Mouse (Mus musculus): ENCODE data around the gene Abi2.
"Not testable (repeated sequence)": the region's sequence is repeated elsewhere in the genome, so short reads cannot be mapped to it uniquely, and the experiment has no call there.

Abi2 gene

DNA sequence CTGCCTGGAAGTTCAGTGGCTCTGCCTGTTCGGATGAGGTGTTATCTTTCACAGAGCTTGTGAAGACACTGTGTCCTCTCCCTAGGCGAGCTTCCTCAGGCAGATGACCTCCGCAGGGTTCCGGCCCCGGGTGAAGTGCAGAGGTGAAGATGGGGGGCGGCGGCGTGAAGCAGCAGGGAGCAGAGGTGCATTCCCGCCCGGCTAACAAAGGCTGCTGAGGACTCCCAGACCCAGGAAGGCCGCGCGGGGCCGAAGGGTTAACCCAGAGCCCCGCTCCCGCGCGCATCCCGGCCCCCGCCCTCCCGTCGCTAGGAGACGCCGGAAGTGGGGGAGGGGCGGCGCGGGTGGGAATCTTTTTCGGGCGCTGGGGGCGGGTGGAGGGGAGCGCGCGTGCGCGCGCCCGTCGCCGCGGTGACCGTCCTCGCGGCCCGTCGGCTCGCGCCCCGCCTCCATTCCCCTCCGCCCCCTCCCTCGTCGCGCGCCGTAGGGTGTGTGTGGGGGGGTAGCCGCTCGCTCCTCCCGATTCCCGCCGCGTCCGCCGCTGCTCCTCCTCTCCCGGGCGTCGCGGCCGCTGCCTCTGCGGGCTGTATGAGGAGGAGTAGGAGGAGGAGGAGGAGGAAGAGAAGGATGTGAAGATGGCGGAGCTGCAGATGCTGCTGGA, at the start of gene Abi2:
Gene Abi2, plus strand, starts transcription at position 452 of the 661 bp plus-strand sequence.
- DNase-seq: peak; percentile 94

GRCm38 (mm10) chr1:60361626-60362025, 47.8 kb upstream of the Abi2 start:
- DNase-seq: no peak

GRCm38 (mm10) chr1:60376556-60376955, 32.9 kb upstream of the Abi2 start:
- DNase-seq: no peak

DNA sequence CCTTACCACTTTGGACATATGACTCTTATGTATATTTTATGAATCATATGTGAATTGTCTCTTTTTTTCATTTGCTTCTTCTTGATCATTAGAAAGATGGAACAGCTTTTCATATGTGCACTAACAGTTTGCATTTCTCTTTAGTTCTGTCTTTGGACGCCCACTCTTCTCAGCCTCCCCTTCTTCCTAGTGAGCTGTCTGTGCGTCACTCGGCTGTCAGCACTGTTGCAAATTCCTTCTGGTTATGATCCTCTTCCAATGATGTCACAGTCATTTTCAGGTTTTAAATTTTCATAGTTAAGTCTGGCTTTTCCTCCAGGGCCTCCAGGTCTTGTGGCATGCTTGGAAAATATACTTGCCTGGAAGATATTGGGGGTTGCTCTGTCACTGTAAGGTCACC, 27.5 kb upstream of the Abi2 start:
- DNase-seq: no peak

DNA sequence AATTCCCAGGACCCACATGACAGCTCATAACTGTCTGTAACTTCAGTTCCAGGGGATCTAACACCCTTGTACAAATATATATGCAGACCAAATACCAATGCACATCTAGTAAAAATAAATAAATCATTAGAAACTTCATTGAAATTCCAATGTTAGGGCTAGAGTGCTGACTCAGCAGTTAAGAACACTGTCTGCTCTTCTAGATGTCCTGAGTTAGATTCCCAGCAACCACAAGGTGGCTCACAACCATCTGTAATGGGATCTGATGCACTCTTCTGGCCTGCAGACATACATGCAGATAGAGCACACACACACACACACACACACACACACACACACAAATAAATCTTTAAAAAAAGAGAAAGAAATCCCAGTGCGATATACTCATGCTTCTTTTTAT, 4.6 kb upstream of the Abi2 start:
- DNase-seq: peak; percentile 29

GRCm38 (mm10) chr1:60408501-60409167, 785 bp upstream of the Abi2 start:
- DNase-seq: no peak

DNA sequence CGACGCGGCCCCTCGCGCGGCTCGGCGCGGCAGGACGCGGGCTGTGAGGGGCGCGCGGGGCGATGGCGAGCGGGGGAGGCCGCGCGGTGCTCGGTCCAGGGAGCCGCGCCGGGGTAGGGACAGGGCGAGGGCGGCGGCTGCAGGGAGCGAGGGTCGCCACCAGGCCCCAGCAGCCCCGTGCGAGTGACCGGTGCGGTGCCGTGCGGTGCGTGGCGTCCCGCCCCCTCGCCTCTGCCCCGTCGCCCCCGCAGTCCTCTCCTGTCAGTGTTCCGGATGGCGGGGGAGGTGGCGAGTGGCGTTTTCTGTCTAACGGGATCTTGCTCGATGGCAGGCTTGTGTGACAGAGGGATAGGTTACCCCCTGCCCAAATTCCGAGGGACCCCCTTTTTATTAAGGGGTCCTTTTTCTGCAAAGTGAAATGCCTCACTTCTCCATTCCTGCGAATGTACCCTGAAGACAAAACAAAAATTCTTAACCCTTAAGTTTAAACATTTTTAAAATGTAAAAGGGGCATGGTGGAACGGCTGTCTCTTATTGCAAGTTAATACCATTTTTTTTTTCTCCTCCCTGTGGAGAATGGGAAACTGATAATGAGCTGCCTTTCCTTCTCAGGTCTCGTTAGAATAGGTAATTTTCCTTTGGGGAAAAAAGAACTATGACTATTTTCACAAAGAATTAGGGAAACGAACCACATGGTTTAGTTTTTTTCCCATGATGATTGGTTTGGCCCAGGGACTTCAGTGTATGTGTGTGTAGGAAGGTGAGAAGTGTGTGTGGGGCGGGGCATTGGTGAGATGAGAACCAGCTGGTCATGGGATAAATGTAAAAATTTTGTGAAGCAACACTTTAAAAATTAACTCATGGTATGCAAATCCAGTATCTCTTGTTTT, 754 bp downstream of the Abi2 start:
- peak; percentile 50 for DNase-seq

DNA sequence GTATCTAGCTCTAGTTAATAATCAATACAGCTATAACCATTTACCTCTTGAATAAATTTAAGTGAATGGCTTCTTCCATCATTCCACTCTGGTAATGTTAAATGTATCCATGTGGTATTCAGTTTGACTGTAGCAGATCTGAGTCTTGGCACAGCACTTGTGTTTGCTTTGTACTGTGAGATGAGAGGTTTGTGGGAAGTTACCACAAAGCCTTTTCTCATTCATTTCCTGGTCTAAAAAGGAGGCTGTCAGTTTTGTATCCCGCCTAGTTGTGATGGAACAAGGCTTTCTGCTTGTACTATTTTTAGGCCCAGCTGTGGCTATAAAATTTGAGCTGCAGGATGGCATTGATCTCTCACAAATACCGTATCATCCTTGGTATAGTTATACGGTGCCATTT, 7.3 kb downstream of the Abi2 start:
- no peak for DNase-seq

DNA sequence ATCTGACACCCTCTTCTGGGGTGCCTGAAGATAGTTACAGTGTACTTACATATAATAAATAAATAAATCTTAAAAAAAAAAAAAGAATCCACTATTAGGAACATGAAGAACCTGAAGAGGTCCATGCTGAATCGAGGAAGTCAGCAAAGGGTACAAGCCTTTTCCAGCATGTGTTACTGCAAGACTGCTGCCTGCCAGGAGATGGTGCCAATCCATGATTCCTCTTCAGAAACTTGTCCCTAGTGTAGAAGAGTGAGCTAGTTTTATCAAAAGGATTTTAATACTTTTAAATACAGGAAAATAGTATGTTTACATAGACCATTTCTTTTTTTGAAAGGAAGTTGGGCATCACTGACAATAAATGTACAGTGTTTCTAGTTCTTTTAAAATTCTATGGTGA, 14.5 kb downstream of the Abi2 start:
- peak; percentile 30 for DNase-seq

DNA sequence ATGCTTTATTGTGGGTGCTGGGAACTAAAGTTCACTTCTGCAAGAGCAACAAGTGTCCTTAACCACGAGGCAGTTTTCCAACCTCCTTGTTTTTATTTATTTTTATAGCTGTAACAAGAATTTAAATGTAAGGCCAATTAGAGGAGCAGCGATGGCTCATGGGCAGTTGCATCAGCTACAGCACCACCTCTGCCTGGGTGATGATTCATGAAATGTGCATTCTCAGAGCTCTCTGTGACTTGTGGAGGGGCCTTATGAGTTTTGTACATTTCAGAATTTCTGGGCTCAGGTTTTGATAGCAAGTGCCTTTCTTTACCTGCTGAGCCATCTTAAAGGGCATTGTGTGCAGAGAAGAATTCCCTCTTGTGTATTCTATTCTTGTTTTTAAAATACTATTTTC, 18.9 kb downstream of the Abi2 start:
- no peak for DNase-seq

DNA sequence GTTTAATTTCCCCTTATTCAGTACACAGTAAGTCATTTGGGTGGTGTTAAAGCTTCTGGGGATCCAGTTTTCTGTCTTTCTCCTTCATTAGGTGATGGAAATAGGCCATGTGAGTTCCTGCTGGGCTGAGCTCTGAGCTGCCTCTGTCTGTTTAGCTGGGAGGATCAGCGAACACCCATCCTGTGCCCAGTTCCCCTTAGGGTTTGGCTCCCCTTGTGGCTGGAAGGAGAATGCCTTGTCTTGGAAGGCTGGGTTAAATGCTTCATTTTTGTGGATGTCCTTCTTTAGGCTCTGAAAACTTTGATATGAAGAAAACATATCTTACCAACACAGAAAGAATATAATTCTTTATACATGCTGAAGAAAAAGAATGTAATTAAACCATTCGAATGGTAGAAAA, 19.5 kb downstream of the Abi2 start:
- DNase-seq: peak; percentile 44

DNA sequence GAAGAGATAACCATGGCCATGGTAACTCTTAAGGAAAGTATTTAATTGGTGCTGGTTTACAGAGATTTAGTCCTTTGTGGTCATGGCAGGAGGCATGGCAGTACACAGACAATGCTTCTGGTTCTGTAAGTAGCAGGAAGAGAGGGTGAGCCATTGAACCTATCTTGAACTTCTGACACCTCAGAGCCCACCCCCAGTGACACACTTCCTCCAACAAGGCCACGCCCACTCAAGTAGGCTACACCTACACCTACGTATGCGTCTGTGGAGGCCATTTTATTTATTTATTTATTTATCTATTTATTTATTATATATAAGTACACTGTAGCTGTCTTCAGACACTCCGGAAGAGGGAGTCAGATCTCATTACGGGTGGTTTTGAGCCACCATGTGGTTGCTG, 22.1 kb downstream of the Abi2 start:
- DNase-seq: no peak

DNA sequence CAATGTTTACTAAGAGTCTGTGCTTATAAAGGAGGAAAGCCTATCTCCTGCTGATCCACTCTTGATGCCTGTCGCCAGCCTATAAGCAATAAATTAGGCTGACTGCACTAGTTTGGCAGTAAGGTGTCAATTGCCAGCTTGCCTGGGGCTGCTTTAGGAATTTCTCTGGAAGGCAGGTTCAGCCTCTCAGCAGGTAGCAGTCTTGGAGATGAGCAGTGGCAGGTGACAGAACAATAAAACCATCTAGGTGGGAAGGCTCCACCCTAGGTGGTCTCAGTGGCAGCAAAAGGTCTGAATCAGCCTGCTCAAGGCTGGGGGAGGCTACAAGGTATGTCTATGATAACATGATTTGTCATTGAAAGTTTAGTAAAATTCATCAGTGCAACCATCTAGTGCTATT, 23.1 kb downstream of the Abi2 start:
- no peak for DNase-seq

- not testable (repeated sequence) for DNase-seq
These were observed 32.0 kb downstream of the Abi2 start for GRCm38 (mm10) chr1:60441438-60441837.

- peak; percentile 31 for DNase-seq
These were observed 37.6 kb downstream of the Abi2 start for GRCm38 (mm10) chr1:60447067-60447466.

DNA sequence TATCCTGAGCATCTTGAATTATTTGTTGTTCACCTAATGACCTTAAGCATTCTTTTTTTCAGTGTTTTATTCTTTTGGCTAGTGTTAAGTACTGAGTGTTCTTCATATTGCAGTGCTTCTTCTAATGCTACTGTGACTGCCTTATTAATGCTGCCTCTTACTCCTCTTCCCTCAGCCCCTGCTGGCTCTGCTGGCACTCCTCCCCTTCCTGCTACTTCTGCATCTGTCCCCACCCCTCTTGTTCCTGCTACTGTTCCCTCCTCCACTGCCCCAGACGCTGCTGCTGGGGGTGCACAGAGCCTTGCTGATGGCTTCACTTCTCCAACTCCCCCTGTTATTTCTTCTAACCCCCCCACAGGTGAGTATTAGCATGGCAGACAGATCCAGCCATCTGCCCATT, 40.5 kb downstream of the Abi2 start:
- no peak for DNase-seq

DNA sequence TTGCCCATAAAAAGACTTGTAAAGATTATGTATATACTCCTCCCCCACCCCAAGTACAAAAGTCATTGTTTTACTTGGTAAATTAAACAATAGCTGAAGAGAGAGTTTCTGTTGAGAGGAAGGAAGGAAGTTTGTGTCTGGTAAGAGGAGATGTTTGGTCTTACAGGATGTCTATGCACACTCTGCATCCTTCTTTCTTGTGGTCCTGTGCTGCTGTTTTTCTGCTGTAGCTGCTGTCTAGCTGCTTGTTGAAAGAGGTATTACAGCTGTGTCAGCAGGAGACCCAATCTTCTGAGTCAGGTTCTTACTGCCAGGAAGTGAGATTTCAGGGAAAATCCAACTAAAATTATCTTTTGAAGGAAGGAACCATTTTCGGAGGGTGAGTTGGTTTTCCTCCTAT, 51.2 kb downstream of the Abi2 start:
- DNase-seq: no peak

GRCm38 (mm10) chr1:60469491-60469890, 60.1 kb downstream of the Abi2 start:
- DNase-seq: no peak

DNA sequence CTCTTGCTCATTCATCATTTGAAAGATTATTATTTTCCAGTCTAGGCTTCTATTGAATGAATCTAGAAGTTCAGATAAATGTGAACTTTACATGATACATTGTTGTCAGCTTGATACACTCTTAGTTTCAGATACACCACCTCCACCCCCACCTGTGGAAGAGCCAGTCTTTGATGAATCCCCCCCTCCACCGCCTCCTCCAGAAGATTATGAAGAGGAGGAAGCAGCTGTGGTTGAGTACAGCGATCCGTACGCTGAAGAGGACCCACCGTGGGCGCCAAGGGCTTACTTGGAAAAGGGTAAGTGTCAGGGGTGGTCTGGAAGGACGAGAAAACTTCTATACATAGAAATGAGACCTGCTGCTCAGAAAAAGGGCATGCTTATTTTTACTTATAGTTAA, 61.1 kb downstream of the Abi2 start:
- no peak for DNase-seq

DNA sequence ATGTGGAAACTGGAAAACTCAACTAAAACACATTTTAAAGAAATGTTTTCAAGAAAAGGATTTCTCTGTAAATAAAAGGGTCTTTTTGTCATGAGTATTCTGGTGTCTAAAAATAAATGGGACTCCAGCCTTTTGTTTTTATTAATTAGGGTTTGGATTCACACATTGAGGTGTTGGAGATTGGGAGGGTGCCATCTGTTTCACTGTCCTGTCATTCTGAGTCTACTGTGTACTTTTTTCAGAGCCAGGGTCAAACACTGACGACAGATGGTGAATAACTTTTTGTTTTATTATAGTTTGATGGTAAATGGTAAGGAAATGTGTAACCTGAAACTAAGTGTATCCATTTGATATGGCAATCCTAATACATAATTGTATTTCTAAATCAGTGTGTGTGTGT, 72.1 kb downstream of the Abi2 start:
- DNase-seq: no peak

GRCm38 (mm10) chr1:60482881-60483280, 73.5 kb downstream of the Abi2 start:
- DNase-seq: no peak

GRCm38 (mm10) chr1:60485649-60486048, 76.2 kb downstream of the Abi2 start:
- DNase-seq: no peak

DNA sequence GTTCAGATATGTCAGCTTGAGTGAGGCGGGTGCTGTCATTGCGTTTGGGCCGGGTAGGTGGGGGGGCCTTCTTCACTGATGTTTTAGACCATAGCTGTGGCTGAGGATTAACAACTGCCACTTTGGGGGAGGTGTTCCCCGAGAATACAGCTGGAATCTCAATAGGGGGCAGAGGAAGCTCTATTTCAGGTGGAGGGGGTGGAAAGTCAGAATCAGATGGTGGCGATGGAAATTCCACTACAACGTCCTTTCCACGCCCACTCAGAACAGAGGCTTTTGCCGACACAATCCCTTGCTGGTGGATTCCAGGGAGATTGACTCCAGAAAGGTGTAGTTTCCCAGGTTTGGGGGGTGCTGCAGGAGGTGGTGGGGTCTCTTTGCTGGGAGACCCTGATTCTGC, 79.2 kb downstream of the Abi2 start:
- no peak for DNase-seq

DNA sequence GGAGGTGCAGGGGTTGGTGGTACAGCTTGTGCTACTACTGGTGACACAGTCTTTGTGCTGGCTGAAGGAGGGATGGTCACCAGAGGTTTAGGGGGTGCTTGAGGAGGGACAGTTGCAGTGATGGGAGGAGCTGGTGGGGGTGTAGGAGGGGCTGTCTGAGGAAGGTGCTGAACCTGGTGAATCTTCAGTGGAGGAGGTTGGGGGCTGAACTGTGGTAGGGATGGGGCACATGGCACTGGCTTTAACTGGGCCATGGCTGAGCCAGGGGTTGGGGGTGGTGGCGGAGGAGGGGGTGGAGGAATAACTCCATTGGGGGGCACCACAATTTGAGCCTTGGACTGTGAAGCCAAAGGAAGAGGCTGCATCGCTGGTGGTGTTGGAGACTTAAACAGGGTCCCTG, 80.2 kb downstream of the Abi2 start:
- no peak for DNase-seq

Measured in lung, postnatal 10 days (tissue).